Mouse (Mus musculus) gastrocnemius, postnatal 4 days (tissue): ENCODE results near the gene 3110082I17Rik. TPM values are rescaled to one million over a fixed set of nuclear protein-coding genes. Genes with fewer than 3 reads are reported as not detected.

Experiments
- DNase-seq, 2 experiments: peaks; one replicate each; pipeline ENCODE4 v3.0.0; 2021 to 2022; ENCODE audit warnings: low spot score in 2 of 2, mixed read lengths in 2 of 2
- total RNA-seq, 2 experiments: library from RNA; stranded (reverse); gene quantifications; 2 replicates each; pipeline ENCODE4 v1.2.3; 2021

The 3110082I17Rik gene
- total RNA-seq, 2 experiments from 2014 or later: 12.3 to 12.6 TPM

GRCm38 (mm10) chr5:139455166-139455565, 5.2 kb downstream of the 3110082I17Rik start:
- DNase-seq: no peak

- no peak for DNase-seq
Measured at GRCm38 (mm10) chr5:139453031-139453430, 7.3 kb downstream of the 3110082I17Rik start.

- DNase-seq: no peak
Measured at GRCm38 (mm10) chr5:139449926-139450325, 10.4 kb downstream of the 3110082I17Rik start.

GRCm38 (mm10) chr5:139449161-139449791, 11.1 kb downstream of the 3110082I17Rik start:
- no peak for DNase-seq

- DNase-seq: no peak
Measured at GRCm38 (mm10) chr5:139448025-139448424, 12.3 kb downstream of the 3110082I17Rik start.

- DNase-seq: no peak
Measured at GRCm38 (mm10) chr5:139445258-139445657, 15.1 kb downstream of the 3110082I17Rik start.

- no peak for DNase-seq
Measured at GRCm38 (mm10) chr5:139442962-139443361, 17.4 kb downstream of the 3110082I17Rik start.

GRCm38 (mm10) chr5:139442428-139442827, 17.9 kb downstream of the 3110082I17Rik start:
- DNase-seq: no peak

GRCm38 (mm10) chr5:139441726-139442018, 18.7 kb downstream of the 3110082I17Rik start:
- no peak for DNase-seq

GRCm38 (mm10) chr5:139440926-139441725, 19.2 kb downstream of the 3110082I17Rik start:
- DNase-seq: no peak

GRCm38 (mm10) chr5:139440451-139440850, 19.9 kb downstream of the 3110082I17Rik start:
- peak in 1 of 2 experiments; percentile 39 for DNase-seq

GRCm38 (mm10) chr5:139438440-139438839, 21.9 kb downstream of the 3110082I17Rik start:
- DNase-seq: no peak

GRCm38 (mm10) chr5:139437769-139438168, 22.6 kb downstream of the 3110082I17Rik start:
- no peak for DNase-seq

- no peak for DNase-seq
Measured at GRCm38 (mm10) chr5:139434940-139435339, 25.4 kb downstream of the 3110082I17Rik start.

GRCm38 (mm10) chr5:139433842-139434568, 26.3 kb downstream of the 3110082I17Rik start:
- no peak for DNase-seq

GRCm38 (mm10) chr5:139432747-139433508, 27.4 kb downstream of the 3110082I17Rik start:
- DNase-seq: no peak

GRCm38 (mm10) chr5:139432333-139432732, 28.0 kb downstream of the 3110082I17Rik start:
- no peak for DNase-seq

GRCm38 (mm10) chr5:139429818-139430341, 30.4 kb downstream of the 3110082I17Rik start:
- DNase-seq: no peak

- DNase-seq: no peak
Measured at GRCm38 (mm10) chr5:139427989-139428388, 32.3 kb downstream of the 3110082I17Rik start.

GRCm38 (mm10) chr5:139427001-139427400, 33.3 kb downstream of the 3110082I17Rik start:
- DNase-seq: no peak

GRCm38 (mm10) chr5:139425198-139425597, 35.1 kb downstream of the 3110082I17Rik start:
- DNase-seq: no peak
